Mouse (Mus musculus) bone marrow, adult 2 months (tissue): ENCODE results near the gene Gsap. TPM values are rescaled to one million over a fixed set of nuclear protein-coding genes. Genes with fewer than 3 reads are reported as not detected.

Source experiments
- H3K27ac ChIP-seq: fragments of 200-500 bp; 2 replicates; pipeline ENCODE4 v1.5.1; 2012; ENCODE audit warnings: low read depth, mild to moderate bottlenecking, control low read depth, inconsistent platforms, low read length; ENCODE audit not compliant: control insufficient read depth, poor library complexity, insufficient read depth
- H3K4me1 ChIP-seq: fragments of 200-500 bp; 2 replicates; pipeline ENCODE4 v1.6.1; 2011; ENCODE audit warnings: low read length; ENCODE audit not compliant: control insufficient read depth, insufficient read depth
- H3K4me3 ChIP-seq: fragments of 200-500 bp; replicated peaks from 2 replicates; pipeline ENCODE3; 2011; ENCODE audit warnings: mild to moderate bottlenecking, low read depth, low read length, control low read depth; ENCODE audit not compliant: control insufficient read depth
- CTCF ChIP-seq: fragments of 200-500 bp; IDR thresholded peaks from 2 replicates; pipeline ENCODE4 v1.5.1; 2011; ENCODE audit warnings: low read length, control low read depth; ENCODE audit not compliant: control insufficient read depth, insufficient read depth
- POLR2A ChIP-seq: fragments of 200-500 bp; IDR thresholded peaks from 2 replicates; pipeline ENCODE4 v1.6.1; 2011; ENCODE audit warnings: low read depth, mild to moderate bottlenecking, control low read depth, low read length, borderline replicate concordance; ENCODE audit not compliant: control insufficient read depth
- WGBS: fragments of 180-500 bp; shearing (Covaris S2); methylation state at CpG from one replicate; pipeline ENCODE4 v1.1.7; 2018; 5-methylcytosine and 5-hydroxymethylcytosine counted together
- polyA plus RNA-seq: library from polyadenylated mRNA; stranded (reverse); fragments of >200 nt; gene quantifications from 2 replicates; pipeline ENCODE4 v1.2.4, GENCODE M21; 2011; ENCODE audit warnings: low replicate concordance; ENCODE audit not compliant: missing spikeins, insufficient read depth, insufficient read length

The Gsap gene
- polyA plus RNA-seq, 1 experiment: 16.2 TPM

- no peaks in the 10 kb centered on the region for H3K4me1 ChIP-seq
- WGBS: 87% methylated on average over 3 of the region's 3 CpGs
- no peak overlapping the region for H3K27ac ChIP-seq
- TF ChIP-seq CTCF (no peak), POLR2A (no peak)
- no peak overlapping the region for H3K4me3 ChIP-seq
Measured at GRCm38 (mm10) chr5:21300058-21300457, 114.0 kb downstream of the Gsap start.

DNA sequence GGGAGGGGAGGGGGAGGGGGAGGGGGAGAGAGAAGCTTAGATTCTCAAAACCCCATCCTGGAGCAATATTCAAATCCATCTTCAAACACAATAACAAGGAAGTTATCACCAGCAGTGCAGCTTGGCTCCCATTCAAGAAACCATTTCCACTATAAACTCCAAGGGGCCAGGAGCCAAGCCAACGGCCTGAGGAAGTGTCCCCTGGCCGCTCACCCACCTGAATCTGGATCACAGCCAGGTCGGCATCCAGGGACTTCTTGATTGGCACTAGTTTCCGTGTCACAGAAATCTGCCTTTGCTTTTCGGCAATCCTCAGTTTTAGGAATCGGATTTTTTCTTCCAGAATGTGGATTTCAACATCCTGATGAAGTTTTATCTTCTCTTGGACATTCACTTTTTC is 115.0 kb downstream of the Gsap start:
- Histone ChIP-seq H3K4me3 (no peak overlapping the region), H3K27ac (no peak overlapping the region), H3K4me1 (no peaks in the 10 kb centered on the region)
- TF ChIP-seq POLR2A (no peak), CTCF (no peak)
- WGBS: 72% methylated on average over 6 of the region's 6 CpGs

GRCm38 (mm10) chr5:21307165-21307564 is 121.1 kb downstream of the Gsap start:
- 80% methylated on average over 5 of the region's 5 CpGs for WGBS
- Histone ChIP-seq H3K4me3 (no peak overlapping the region), H3K27ac (no peak overlapping the region), H3K4me1 (no peaks in the 10 kb centered on the region)
- TF ChIP-seq CTCF (no peak), POLR2A (no peak)

GRCm38 (mm10) chr5:21314696-21315095 is 128.6 kb downstream of the Gsap start:
- Histone ChIP-seq H3K4me1 (no peaks in the 10 kb centered on the region), H3K27ac (no peak overlapping the region), H3K4me3 (no peak overlapping the region)
- TF ChIP-seq POLR2A (no peak), CTCF (no peak)
- WGBS: 83% methylated on average over 3 of the region's 3 CpGs

- H3K4me1 ChIP-seq: no peaks in the 10 kb centered on the region
- WGBS: 78% methylated on average over 2 of the region's 2 CpGs
- H3K27ac ChIP-seq: no peak overlapping the region
- TF ChIP-seq CTCF (no peak), POLR2A (no peak)
- H3K4me3 ChIP-seq: no peak overlapping the region
Measured at GRCm38 (mm10) chr5:21320138-21320537, 134.1 kb downstream of the Gsap start.

DNA sequence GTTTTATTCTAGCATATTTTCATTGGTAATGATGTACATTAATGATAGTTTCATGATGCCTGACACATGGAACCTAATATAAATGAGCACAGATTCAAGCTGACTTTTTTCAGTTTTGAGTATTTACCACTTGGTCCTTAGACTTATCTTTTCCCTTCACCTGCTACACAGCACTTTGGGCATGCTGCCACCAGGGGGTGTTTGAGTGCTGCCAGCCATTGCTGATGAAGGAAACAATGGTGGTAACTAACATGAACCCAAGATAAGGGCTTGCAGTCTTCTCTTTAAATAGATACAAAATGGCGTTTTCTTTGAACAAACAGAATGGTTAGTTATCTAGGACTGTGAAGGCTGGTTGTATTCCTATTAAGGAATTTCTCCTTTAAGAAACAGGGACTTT is 140.4 kb downstream of the Gsap start:
- 5% methylated on average over 1 of the region's 1 CpGs for WGBS
- H3K27ac ChIP-seq: no peak overlapping the region
- no peak overlapping the region for H3K4me3 ChIP-seq
- no peaks in the 10 kb centered on the region for H3K4me1 ChIP-seq
- peak; percentile 94 for TF ChIP-seq CTCF
- no peak for TF ChIP-seq POLR2A

DNA sequence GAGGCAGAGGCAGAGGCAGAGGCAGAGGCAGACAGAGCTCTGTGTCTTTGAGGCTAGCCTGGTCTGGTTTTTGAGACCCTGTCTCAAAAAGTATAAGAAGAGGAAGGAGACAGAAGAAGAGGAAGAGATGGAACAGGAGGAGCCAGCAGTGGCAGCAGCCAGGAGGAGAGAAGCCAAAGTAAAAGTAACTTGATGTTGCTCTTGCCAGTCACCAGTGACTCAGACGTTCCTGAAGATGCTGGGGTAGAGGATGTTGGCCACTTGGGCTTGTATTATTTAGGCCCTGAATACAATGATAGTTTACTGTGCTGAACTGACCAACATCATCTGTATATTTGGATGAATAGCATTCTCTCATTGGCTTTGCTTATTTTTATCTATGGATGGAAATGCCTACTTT is 142.5 kb downstream of the Gsap start:
- no peak overlapping the region for H3K4me3 ChIP-seq
- no peak overlapping the region for H3K27ac ChIP-seq
- WGBS: 39% methylated on average over 1 of the region's 1 CpGs
- TF ChIP-seq POLR2A: no peak
- TF ChIP-seq CTCF: no peak
- no peaks in the 10 kb centered on the region; the same call in 1 of the 2 replicates for H3K4me1 ChIP-seq

DNA sequence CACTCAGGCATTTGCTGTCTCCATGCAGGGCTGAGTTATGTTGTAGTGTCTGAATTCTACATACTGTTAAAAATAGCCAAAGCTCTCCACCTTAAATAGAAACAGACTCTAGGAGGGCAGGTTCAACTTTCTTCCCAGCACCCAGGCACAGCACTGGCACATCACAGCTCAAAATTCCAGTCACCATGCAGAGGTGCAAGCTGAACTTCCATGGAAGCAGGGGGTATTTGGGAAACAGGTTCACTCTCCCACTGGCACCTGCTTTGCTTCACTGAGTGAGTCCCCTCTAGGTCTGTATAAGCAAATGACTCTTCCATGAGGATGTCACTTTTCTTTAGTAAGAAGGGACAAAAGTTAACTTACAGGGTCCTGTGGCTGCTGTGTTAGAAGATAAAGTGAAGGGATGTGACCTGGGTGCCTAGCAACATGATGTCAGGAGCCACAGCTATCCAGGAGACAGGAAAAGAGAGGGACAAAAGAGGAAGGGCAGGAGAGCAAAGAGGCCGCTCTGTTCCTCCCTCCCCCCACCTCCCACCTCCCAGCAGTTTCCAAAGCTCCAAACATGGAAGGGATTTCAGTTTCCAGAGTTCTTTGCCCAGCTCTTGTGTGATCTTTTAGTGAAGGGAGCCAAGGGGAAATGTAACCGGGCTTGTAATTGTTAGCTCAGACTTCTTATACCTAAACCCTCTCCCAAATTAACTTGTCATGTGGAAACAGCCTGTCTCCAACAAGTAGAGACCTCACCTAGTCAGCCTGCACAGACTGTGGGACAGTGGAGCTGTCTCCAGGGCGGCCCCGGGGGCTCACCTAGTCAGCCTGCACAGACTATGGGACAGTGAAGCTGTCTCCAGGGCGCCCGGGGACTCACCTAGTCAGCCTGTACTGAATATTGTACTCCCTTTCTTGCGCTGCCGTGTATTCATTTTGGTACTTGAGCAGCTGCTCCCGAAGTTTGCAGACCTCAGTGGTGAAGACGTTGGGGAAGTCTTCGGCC is 143.9 kb downstream of the Gsap start:
- H3K4me3 ChIP-seq: no peak overlapping the region
- H3K27ac ChIP-seq: no peak overlapping the region
- 61% methylated on average over 11 of the region's 11 CpGs for WGBS
- TF ChIP-seq CTCF: no peak
- no peak for TF ChIP-seq POLR2A
- H3K4me1 ChIP-seq: no peaks in the 10 kb centered on the region; the same call in 1 of the 2 replicates
